Comparison of ENCODE assay signal across 12 mouse cellular contexts in the genomic region with DNA sequence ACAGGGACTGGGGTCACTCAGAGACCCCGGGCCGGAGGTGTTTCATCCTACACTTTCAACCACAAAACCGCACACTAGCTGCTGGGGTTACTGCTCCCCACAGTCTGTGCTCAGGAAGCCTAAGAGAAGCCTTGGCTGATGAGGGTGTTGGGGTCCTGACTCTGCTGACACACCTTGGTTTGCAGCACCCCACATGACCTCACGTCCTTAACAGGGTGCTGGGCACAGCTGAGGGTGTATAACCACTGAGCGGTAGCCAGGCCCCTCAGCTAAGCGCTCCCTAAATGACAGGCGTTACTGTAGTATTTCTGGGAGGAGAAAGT. TPM values are rescaled to one million over a fixed set of nuclear protein-coding genes. Genes with fewer than 3 reads are reported as not detected.
DNase-seq lines count a peak whose midpoint lies in the region; ATAC-seq and TF ChIP-seq lines count a peak whose summit lies in the region.
"Had no signal": no experiment of that assay in that cellular context is flagged by ENCODE, and none has a peak within 500 bp of the region (broad histone marks: within the 10 kb centered on the region; RNA-seq: fewer than 3 reads in every experiment).

No protein-coding gene starts in this region.

- ATAC-seq in heart, embryonic 14.5 days (ENCODE audit: insufficient number of reproducible peaks, insufficient read depth, low FRiP score, low read depth), result no peak
- no peak for ATAC-seq in lung, postnatal 0 days
- no peak for ATAC-seq in hindbrain, embryonic 13.5 days (ENCODE audit: low FRiP score)
- ATAC-seq in midbrain, embryonic 13.5 days, result no peak
- ATAC-seq in neural tube, embryonic 15.5 days (ENCODE audit: low FRiP score), result no peak

- H3K36me3 ChIP-seq in heart, embryonic 14.5 days (ENCODE audit: control insufficient read depth, insufficient read depth, low read length), result peaks cover 49% of the 10 kb centered on the region
- peaks cover 12% of the 10 kb centered on the region for H3K36me3 ChIP-seq in lung, postnatal 0 days (ENCODE audit: insufficient read depth, low read length)
- H3K36me3 ChIP-seq in hindbrain, embryonic 13.5 days, result peaks cover 67% of the 10 kb centered on the region
- H3K36me3 ChIP-seq in midbrain, embryonic 13.5 days, result peaks cover 63% of the 10 kb centered on the region
- peaks cover 54% of the 10 kb centered on the region for H3K36me3 ChIP-seq in neural tube, embryonic 15.5 days

- DNase-seq in heart, adult 8-10 months (ENCODE audit: low spot score), result no peak
- no peak for DNase-seq in lung, postnatal 0 days (ENCODE audit: low spot score)
- no peak for DNase-seq in lung, postnatal 36 days
- DNase-seq: adrenal gland, postnatal 14 days had no signal

- H3K4me3 ChIP-seq in heart, embryonic 14.5 days (ENCODE audit: control insufficient read depth in 1 of 2, insufficient read depth in 1 of 2, low read depth in 1 of 2, low read length in 2 of 2), result no peak overlapping the region
- H3K4me3 ChIP-seq in lung, postnatal 0 days (ENCODE audit: low read depth, low read length), result no peak overlapping the region
- H3K4me3 ChIP-seq in hindbrain, embryonic 13.5 days, result no peak overlapping the region
- H3K4me3 ChIP-seq in midbrain, embryonic 13.5 days (replicated peaks), result no peak overlapping the region
- no peak overlapping the region for H3K4me3 ChIP-seq in neural tube, embryonic 15.5 days (replicated peaks)
- H3K4me3 ChIP-seq: limb, embryonic 12.5 days had no signal

- TF ChIP-seq CTCF in lung, postnatal 0 days (IDR thresholded peaks at IDR 0.05), result no peak

- no peaks in the 10 kb centered on the region for H3K27me3 ChIP-seq in heart, embryonic 14.5 days (ENCODE audit: control insufficient read depth, insufficient read depth, low read length)
- no peaks in the 10 kb centered on the region for H3K27me3 ChIP-seq in lung, postnatal 0 days (replicated peaks; ENCODE audit: insufficient read depth, low read length)
- H3K27me3 ChIP-seq in hindbrain, embryonic 13.5 days, result peaks cover 5% of the 10 kb centered on the region; the same call in 1 of the 2 replicates
- 0 out of 2 replicates have a peak, but pooled peaks cover 2% of the 10 kb centered on the region for H3K27me3 ChIP-seq in midbrain, embryonic 13.5 days
- H3K27me3 ChIP-seq in neural tube, embryonic 15.5 days (replicated peaks), result no peaks in the 10 kb centered on the region
- H3K27me3 ChIP-seq: CH12.LX; limb, embryonic 12.5 days had no signal

- no peak for TF ChIP-seq EP300 in lung, postnatal 0 days (IDR thresholded peaks at IDR 0.05)

- H3K27ac ChIP-seq in heart, embryonic 14.5 days (replicated peaks in 1 of 2; ENCODE audit: control insufficient read depth in 1 of 2, insufficient read depth in 1 of 2, low read depth in 2 of 2, low read length in 2 of 2), result peak overlapping the region; percentile 84 to 90
- H3K27ac ChIP-seq in lung, postnatal 0 days (ENCODE audit: low read length), result 0 out of 2 replicates have a peak overlapping the region, but pooled peaks have one; percentile 20
- H3K27ac ChIP-seq in hindbrain, embryonic 13.5 days, result peak overlapping the region; percentile 66
- H3K27ac ChIP-seq in midbrain, embryonic 13.5 days, result peak overlapping the region; percentile 59
- no peak overlapping the region for H3K27ac ChIP-seq in neural tube, embryonic 15.5 days (replicated peaks)
- H3K27ac ChIP-seq: limb, embryonic 12.5 days; macrophage had no signal

- peaks cover 33 to 41% of the 10 kb centered on the region in 2 experiments for H3K4me1 ChIP-seq in heart, embryonic 14.5 days (ENCODE audit: control insufficient read depth in 2 of 2, insufficient read depth in 2 of 2, low read length in 2 of 2)
- no peaks in the 10 kb centered on the region for H3K4me1 ChIP-seq in lung, postnatal 0 days (ENCODE audit: insufficient read depth, low read depth, low read length)
- peaks cover 48% of the 10 kb centered on the region for H3K4me1 ChIP-seq in hindbrain, embryonic 13.5 days (replicated peaks)
- H3K4me1 ChIP-seq in midbrain, embryonic 13.5 days (replicated peaks), result peaks cover 56% of the 10 kb centered on the region
- peaks cover 8% of the 10 kb centered on the region for H3K4me1 ChIP-seq in neural tube, embryonic 15.5 days

- WGBS in heart, embryonic 14.5 days, result 58% methylated on average over 7 of the region's 7 CpGs
- WGBS in lung, postnatal 0 days, result 67% methylated on average over 7 of the region's 7 CpGs
- WGBS in hindbrain, embryonic 13.5 days, result 89% methylated on average over 7 of the region's 7 CpGs
- WGBS in midbrain, embryonic 13.5 days, result 85% methylated on average over 7 of the region's 7 CpGs
- 90% methylated on average over 7 of the region's 7 CpGs for WGBS in neural tube, embryonic 15.5 days

- peak overlapping the region; percentile 44 for H3K4me2 ChIP-seq in heart, embryonic 14.5 days (ENCODE audit: low read length)
- H3K4me2 ChIP-seq in lung, postnatal 0 days (replicated peaks; ENCODE audit: low read depth, low read length), result no peak overlapping the region
- no peak overlapping the region for H3K4me2 ChIP-seq in hindbrain, embryonic 13.5 days
- H3K4me2 ChIP-seq in midbrain, embryonic 13.5 days (replicated peaks), result no peak overlapping the region
- H3K4me2 ChIP-seq in neural tube, embryonic 15.5 days, result no peak overlapping the region
- H3K4me2 ChIP-seq: limb, embryonic 12.5 days had no signal

- peak overlapping the region; percentile 61 for H3K9ac ChIP-seq in heart, embryonic 14.5 days (ENCODE audit: low read length)
- H3K9ac ChIP-seq in lung, postnatal 0 days (replicated peaks; ENCODE audit: low read depth), result no peak overlapping the region
- H3K9ac ChIP-seq in hindbrain, embryonic 13.5 days, result no peak overlapping the region
- no peak overlapping the region for H3K9ac ChIP-seq in midbrain, embryonic 13.5 days (replicated peaks)
- H3K9ac ChIP-seq in neural tube, embryonic 15.5 days (replicated peaks), result no peak overlapping the region
- H3K9ac ChIP-seq: limb, embryonic 12.5 days had no signal

- H3K9me3 ChIP-seq in heart, embryonic 14.5 days (ENCODE audit: control insufficient read depth, low read length), result no peaks in the 10 kb centered on the region
- no peaks in the 10 kb centered on the region for H3K9me3 ChIP-seq in lung, postnatal 0 days (ENCODE audit: low read length)
- H3K9me3 ChIP-seq in hindbrain, embryonic 13.5 days, result no peaks in the 10 kb centered on the region
- no peaks in the 10 kb centered on the region for H3K9me3 ChIP-seq in midbrain, embryonic 13.5 days
- H3K9me3 ChIP-seq in neural tube, embryonic 15.5 days (replicated peaks), result no peaks in the 10 kb centered on the region
- H3K9me3 ChIP-seq: limb, embryonic 12.5 days had no signal

RNA-seq across cellular contexts. Expression of a gene that starts 29.8 kb away (rescaled TPM):
- polyA plus RNA-seq in heart, embryonic 14.5 days (2014; fragmentation: Nextera tagmentation; extraction: Ambion mirVana), result 47.8 and 51.7 TPM in 2 replicates
- total RNA-seq in heart, adult 8-10 months (2022), result 10 to 100 TPM; 67.2 to 74.7 (median 70.0) TPM
- polyA plus RNA-seq in lung, postnatal 0 days (2015; fragmentation: Nextera tagmentation; extraction: Ambion mirVana), result 50.5 and 52.1 TPM in 2 replicates
- polyA plus RNA-seq in hindbrain, embryonic 13.5 days (2015; fragmentation: Nextera tagmentation; extraction: Ambion mirVana), result 37.8 and 44.5 TPM in 2 replicates
- polyA plus RNA-seq in midbrain, embryonic 13.5 days (2015; fragmentation: Nextera tagmentation; extraction: Ambion mirVana), result 45.2 and 49.9 TPM in 2 replicates
- 33.8 and 39.3 TPM in 2 replicates for polyA plus RNA-seq in neural tube, embryonic 15.5 days (2015; fragmentation: Nextera tagmentation; extraction: Ambion mirVana)

RNA-seq across cellular contexts. Expression of a gene that starts 29.9 kb away (rescaled TPM):
- polyA plus RNA-seq in heart, embryonic 14.5 days (2014; fragmentation: Nextera tagmentation; extraction: Ambion mirVana), result 93.8 and 99.4 TPM in 2 replicates
- 10 to 100 TPM; 54.2 to 95.5 (median 77.9) TPM for total RNA-seq in heart, adult 8-10 months (2022)
- 43.5 and 51.1 TPM in 2 replicates for polyA plus RNA-seq in lung, postnatal 0 days (2015; fragmentation: Nextera tagmentation; extraction: Ambion mirVana)
- 164 and 165 TPM in 2 replicates for polyA plus RNA-seq in hindbrain, embryonic 13.5 days (2015; fragmentation: Nextera tagmentation; extraction: Ambion mirVana)
- polyA plus RNA-seq in midbrain, embryonic 13.5 days (2015; fragmentation: Nextera tagmentation; extraction: Ambion mirVana), result 177 and 178 TPM in 2 replicates
- 149 and 153 TPM in 2 replicates for polyA plus RNA-seq in neural tube, embryonic 15.5 days (2015; fragmentation: Nextera tagmentation; extraction: Ambion mirVana)

RNA-seq across cellular contexts. Expression of a gene that starts 51.7 kb away (rescaled TPM):
- polyA plus RNA-seq in heart, embryonic 14.5 days (2014; fragmentation: Nextera tagmentation; extraction: Ambion mirVana), result 0.71 and 1.5 TPM in 2 replicates
- not detected for total RNA-seq in heart, adult 8-10 months (2022)
- polyA plus RNA-seq in lung, postnatal 0 days (2015; fragmentation: Nextera tagmentation; extraction: Ambion mirVana), result 0.30 and 0.31 TPM in 2 replicates
- 5.2 and 5.7 TPM in 2 replicates for polyA plus RNA-seq in hindbrain, embryonic 13.5 days (2015; fragmentation: Nextera tagmentation; extraction: Ambion mirVana)
- 5.7 and 8.2 TPM in 2 replicates for polyA plus RNA-seq in midbrain, embryonic 13.5 days (2015; fragmentation: Nextera tagmentation; extraction: Ambion mirVana)
- polyA plus RNA-seq in neural tube, embryonic 15.5 days (2015; fragmentation: Nextera tagmentation; extraction: Ambion mirVana), result 4.4 TPM in 2 replicates
- total RNA-seq: CH12.LX; common myeloid progenitor, adult 5-6 weeks had no signal
- polyA plus RNA-seq: macrophage had no signal
